Mouse (Mus musculus) E14TG2a.4 (cell line): ENCODE measurements around the gene Sulf2.

Source experiments
- H3K27me3 ChIP-seq: 2 replicates; pipeline ENCODE4 v1.6.1; 2014; ENCODE audit warnings: low read length, control low read depth; ENCODE audit not compliant: insufficient read depth
- H3K36me3 ChIP-seq: 2 replicates; pipeline ENCODE4 v1.6.1; 2014; ENCODE audit warnings: low read length, control low read depth; ENCODE audit not compliant: insufficient read depth
- H3K4me1 ChIP-seq: replicated peaks from 2 replicates; pipeline ENCODE4 v1.6.1; 2014; ENCODE audit warnings: low read depth, low read length, control low read depth
- H3K4me3 ChIP-seq: replicated peaks from 2 replicates; pipeline ENCODE4 v1.5.1; 2014; ENCODE audit warnings: mild to moderate bottlenecking, low read length
- H3K9me3 ChIP-seq: 2 replicates; pipeline ENCODE4 v1.6.1; 2014; ENCODE audit warnings: low read length, control low read depth
- CTCF ChIP-seq: conservative IDR thresholded peaks from 2 replicates; pipeline ENCODE4 v1.5.1; 2014; ENCODE audit warnings: low read length
- NANOG ChIP-seq: IDR thresholded peaks from 2 replicates; pipeline ENCODE4 v1.6.1; 2014; ENCODE audit warnings: borderline replicate concordance, low read length, mixed read lengths
- POU5F1 ChIP-seq: IDR thresholded peaks from 2 replicates; pipeline ENCODE4 v1.6.1; 2014; ENCODE audit warnings: low read length, borderline replicate concordance

The Sulf2 gene

GRCm38 (mm10) chr2:166029232-166029631, 126.2 kb downstream of the Sulf2 start:
- TF ChIP-seq NANOG (no peak), POU5F1 (no peak), CTCF (no peak)
- peaks cover 94% of the 10 kb centered on the region for H3K4me1 ChIP-seq
- peaks cover 12% of the 10 kb centered on the region; the same call in 1 of the 2 replicates for H3K36me3 ChIP-seq
- no peak overlapping the region for H3K4me3 ChIP-seq
- H3K9me3 ChIP-seq, result no peaks in the 10 kb centered on the region
- no peaks in the 10 kb centered on the region for H3K27me3 ChIP-seq

DNA sequence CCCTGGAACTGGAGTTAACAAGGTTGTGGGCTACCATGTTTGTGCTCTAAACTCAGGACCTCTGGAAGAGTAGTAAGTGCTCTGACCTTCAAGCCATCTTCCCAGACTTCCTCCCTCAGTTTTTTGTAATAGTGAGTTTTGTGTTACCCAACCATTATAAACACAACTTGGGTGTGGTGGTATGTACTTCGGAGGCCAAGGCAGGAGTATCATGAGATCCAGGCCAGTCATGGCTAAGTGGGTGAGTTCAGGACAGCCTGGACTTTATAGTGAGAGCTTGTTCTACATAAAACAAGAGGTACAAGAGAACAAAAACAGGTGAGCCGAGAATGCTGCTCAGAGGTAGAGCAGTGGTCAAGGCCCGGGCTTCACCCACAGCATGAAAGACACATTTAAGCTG, 127.6 kb downstream of the Sulf2 start:
- Histone ChIP-seq H3K4me1 (peaks cover 95% of the 10 kb centered on the region), H3K27me3 (no peaks in the 10 kb centered on the region), H3K9me3 (no peaks in the 10 kb centered on the region), H3K36me3 (peaks cover 12% of the 10 kb centered on the region; the same call in 1 of the 2 replicates), H3K4me3 (no peak overlapping the region)
- TF ChIP-seq NANOG, result no peak
- no peak for TF ChIP-seq POU5F1
- TF ChIP-seq CTCF, result no peak

- Histone ChIP-seq H3K4me1 (peaks cover 96% of the 10 kb centered on the region), H3K4me3 (no peak overlapping the region), H3K9me3 (no peaks in the 10 kb centered on the region)
Observed at GRCm38 (mm10) chr2:166025943-166026342, 129.5 kb downstream of the Sulf2 start.

GRCm38 (mm10) chr2:166024621-166025020, 130.8 kb downstream of the Sulf2 start:
- Histone ChIP-seq H3K4me1 (peaks cover 96% of the 10 kb centered on the region), H3K27me3 (no peaks in the 10 kb centered on the region), H3K9me3 (no peaks in the 10 kb centered on the region), H3K36me3 (peaks cover 8% of the 10 kb centered on the region; the same call in 1 of the 2 replicates), H3K4me3 (0 out of 2 replicates have a peak overlapping the region, but pooled peaks have one; percentile 37)
- TF ChIP-seq NANOG, result no peak
- TF ChIP-seq POU5F1, result no peak
- no peak for TF ChIP-seq CTCF

More at GRCm38 (mm10) chr2:166025943-166026342, 129.5 kb downstream of the Sulf2 start:
- Histone ChIP-seq H3K27me3 (no peaks in the 10 kb centered on the region), H3K36me3 (peaks cover 8% of the 10 kb centered on the region; the same call in 1 of the 2 replicates)
- TF ChIP-seq NANOG, result no peak
- no peak for TF ChIP-seq POU5F1
- no peak for TF ChIP-seq CTCF

DNA sequence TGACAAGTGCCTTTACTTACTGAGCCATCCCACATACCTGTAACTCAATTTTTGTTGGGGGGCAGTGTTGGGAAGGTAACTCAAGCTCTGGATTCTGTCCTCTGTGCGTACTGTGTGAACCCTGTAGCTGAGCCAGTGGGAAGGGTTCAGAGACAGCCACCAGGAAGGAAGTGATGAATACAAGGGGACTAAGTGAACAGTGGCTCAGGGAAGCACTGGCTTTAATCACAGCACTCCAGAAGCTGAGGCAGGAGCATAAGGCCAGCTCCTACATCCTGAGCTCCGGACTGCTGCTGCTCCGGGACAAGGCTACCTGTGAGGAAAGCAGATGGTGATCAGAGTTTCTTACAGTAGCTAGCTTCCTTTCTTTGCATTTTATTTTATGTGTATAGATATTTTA, 131.4 kb downstream of the Sulf2 start:
- TF ChIP-seq NANOG, result no peak
- no peak for TF ChIP-seq POU5F1
- TF ChIP-seq CTCF, result no peak
- H3K4me3 ChIP-seq, result peak overlapping the region; percentile 37; the same call in 1 of the 2 replicates
- H3K27me3 ChIP-seq, result no peaks in the 10 kb centered on the region

More for the DNA sequence above, 131.4 kb downstream of the Sulf2 start:
- Histone ChIP-seq H3K36me3 (peaks cover 13% of the 10 kb centered on the region), H3K4me1 (peaks cover 96% of the 10 kb centered on the region), H3K9me3 (no peaks in the 10 kb centered on the region)
